Mouse (Mus musculus) brain, embryonic 18.5 days (tissue): ENCODE measurements at regions not wholly inside any gene's neighbourhood (a gene's known extent, or its start where the extent isn't known, plus 50 kb on each side); places are given as distances from the start of the nearest gene placed in this dataset.

Experiments used
- DNase-seq: peaks from one replicate; pipeline ENCODE4 v3.0.0-alpha.2; 2012; ENCODE audit warnings: low read depth, low spot score

DNA sequence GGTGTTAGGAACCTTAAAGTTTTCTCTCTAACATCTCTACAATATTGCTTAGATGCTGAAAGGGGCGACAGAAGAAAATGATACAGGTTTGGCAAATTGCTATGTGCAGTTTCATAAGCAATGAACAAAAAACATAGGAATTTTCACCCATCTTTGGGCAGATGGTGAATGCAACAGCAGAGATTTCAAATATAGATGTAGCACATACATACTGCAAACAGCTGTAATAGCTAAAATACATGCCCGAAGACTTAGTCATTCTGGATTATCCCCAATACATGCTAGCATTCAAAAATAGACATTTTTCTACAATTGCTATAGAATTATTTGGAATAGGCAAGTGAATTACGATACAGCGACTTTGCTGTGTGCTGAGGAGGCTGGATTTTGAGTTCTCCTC is 544.1 kb downstream of the D3Ertd751e start:
- DNase-seq, result no peak

DNA sequence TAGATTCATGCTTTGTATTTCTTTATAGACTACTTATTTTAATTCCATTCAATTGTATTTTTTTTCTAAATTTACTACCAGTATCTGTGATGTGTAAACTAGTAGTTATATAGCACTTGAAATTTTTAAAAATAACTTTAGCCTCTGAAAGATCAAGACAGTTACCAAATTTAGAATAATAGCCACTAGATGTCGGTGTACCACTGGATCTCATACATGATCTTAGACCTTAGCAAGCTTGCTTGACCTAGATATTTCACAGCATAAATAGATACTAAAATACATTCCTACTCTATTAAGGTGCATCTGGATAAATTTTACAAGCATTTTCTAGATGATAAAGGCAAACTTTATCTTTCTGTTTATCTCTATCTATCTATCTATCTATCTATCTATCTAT is 570.0 kb downstream of the D3Ertd751e start:
- DNase-seq, result no peak

DNA sequence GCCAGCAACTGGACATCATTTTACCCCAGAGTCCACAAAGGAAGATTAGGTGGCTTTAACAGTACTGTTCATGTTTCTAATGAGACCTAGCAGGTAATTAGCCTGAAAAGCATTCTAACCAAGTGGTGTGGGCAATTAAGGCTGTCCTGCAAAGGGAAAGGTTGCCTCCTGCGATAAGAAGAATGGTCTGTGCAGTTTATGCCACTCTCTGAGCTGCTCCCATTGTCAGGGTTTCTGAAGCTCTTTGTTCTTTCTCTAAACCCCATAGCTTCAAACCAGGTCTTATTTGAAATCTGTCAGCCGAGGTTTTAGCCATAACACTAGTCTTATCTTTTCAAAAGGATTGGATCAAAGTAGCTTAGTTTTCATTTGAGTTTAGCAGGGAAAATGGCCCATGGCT is 585.3 kb downstream of the D3Ertd751e start:
- no peak for DNase-seq

DNA sequence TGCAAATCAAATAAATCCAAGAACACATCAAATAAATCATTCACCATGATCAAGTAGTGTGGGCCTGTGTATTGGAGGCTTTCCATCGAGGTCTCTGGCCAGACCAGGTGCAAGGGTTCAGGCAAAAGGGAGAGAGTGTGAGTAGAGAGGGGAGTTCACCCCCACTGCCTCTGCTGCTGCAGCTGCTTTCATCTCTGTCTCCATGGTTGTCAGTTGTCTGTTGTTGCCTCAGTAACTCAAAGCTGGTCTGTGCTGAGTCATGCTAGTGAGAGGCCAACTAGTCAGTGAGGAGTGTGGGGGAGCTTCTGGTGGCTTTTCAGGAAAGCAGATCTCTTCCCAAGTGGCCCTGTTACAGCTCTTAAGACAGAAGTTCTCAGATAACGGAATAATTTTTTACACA is 600.4 kb downstream of the D3Ertd751e start:
- DNase-seq, result no peak

DNA sequence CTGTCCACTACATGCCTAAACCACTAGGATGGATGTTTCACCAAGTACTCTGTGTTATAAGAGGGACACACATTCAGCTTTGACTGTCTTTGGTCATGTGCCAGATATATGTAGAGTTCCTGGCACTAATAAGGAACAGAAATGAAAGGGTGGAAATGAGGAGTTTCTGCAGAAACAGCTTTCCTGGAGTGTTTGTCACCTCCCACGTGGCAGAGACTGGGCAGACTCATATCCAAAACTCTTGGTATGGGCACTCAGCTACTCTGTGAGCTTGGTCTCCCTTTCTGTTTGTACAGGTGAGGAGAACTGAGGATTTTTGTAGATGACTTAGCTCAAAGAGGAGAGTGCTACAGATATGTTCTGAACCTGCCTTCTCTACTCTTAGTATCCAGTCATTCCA is 634.4 kb downstream of the D3Ertd751e start:
- DNase-seq, result no peak

DNA sequence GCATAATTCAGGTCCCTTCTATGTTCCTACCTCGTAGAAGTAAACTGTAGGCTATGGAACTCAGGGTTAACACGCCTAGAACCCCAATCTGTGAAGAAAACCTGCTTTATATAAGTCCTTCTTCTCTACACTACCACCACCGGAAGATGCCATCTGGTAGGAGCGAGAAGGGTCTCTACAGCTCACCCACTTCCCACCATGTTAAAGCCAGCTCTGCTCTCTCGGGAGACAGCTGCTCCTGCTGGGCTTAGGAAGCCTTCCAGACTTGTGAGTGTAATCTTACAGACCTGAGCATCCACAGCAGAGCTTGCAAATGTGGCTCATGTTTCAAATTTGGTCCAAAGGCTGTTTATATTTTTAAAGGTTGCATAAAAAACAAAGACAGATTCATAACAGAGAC is 639.7 kb downstream of the D3Ertd751e start:
- DNase-seq, result no peak

DNA sequence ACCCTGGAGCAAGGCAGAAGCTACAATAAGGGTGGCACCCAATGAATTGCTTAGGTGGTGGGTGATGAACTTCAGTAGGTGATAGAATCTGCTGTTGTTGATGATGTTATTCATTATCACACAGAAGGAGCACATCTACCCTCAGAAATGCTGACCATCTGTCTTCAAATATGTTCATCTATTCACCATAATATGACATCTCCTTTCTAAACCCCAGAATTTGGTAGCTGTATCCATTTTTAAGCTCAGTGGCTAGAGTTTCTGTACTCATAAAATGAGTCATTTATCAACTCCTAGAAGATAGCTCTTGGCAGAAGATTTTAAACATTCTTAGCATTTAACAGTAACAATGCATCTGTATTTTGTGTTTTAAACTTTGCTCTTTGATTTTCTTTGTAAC is 660.3 kb downstream of the D3Ertd751e start:
- DNase-seq, result no peak

DNA sequence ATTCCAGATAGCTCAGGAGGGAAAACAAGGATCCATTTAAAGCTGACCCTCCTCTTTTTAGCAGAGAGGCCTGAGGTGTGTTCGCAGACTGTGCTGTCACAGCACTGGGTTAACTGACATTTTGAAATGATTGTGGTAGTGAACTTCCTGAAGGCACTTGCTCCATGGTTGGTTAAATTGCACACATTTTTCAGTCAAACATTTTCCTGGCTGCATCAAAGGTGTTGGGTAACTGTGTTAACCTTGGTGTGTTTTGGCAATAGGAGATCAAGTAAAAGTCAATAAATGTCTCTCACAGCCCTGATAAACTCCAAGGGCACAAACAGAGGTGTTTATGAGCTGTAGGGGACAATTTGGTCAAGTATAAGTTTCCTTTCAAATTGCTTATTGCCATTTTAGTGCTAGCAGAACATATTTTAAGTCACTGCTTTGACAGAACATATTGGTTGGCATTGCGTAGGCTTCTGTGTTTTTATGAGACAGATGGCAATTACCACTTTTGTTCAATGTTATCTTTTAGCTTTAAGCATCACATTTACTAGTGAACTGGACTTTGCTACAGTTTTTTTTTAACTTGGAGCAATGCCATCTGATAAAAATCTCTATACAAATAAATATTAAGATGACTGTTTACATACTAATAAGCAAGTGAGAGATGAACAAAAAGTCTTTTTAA is 666.7 kb downstream of the D3Ertd751e start:
- DNase-seq, result peak; percentile 43

DNA sequence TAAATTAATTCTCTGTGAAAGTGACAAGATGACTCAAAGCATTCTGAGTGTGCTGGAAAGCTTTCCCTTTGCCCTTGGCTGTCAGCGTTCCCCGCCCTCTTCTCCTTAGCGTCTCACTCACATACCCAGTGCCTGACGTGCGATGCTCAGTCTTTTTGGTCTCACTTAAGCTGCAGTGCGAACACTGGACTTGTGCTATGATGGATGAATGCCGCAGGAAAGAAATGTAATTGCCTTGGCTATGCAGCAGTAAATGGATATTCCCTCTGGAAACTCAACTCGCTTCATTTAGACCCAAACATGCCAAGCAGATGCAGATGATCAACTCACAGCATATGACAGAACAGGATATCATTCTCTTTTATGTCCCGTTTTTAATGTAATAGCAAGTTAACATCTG is 685.0 kb downstream of the D3Ertd751e start:
- DNase-seq, result no peak

DNA sequence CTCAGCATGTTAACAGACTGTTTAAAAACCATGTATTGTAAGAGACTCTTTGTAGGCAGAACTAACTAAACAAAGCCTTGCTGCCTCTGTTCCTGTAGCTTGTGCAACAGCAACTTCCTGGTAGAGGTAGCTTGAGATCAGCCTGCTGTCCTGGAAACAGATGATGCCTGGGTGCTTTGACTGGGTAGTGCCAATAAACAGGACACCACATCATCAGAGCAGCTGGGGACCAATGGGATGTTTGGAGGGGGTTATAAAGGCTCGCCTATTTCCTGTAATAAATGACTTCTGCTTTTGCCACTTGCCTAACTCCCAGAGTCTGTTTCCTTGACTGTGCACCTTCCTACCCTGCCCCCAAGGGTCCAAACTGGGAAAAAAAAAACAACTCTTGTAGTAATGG is 707.2 kb downstream of the D3Ertd751e start:
- no peak for DNase-seq

DNA sequence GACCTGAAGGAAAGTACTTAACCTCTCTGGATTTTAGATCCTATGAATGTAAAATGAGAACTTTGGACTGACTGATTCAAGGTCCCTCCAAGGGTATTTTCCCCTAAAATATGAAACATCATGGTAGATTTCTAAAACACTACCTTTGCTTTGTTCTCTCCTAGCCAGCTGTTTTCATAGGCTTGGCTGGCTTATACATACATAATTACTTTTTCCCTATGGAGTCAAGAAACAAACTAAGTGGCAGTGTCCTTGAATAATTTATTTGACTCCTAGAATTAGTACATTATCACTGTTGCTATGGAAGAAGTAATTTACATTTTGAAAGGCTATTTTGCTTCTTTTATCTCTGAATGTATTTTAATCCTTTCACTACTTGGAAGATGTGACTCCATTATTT is 721.9 kb downstream of the D3Ertd751e start:
- DNase-seq, result no peak

DNA sequence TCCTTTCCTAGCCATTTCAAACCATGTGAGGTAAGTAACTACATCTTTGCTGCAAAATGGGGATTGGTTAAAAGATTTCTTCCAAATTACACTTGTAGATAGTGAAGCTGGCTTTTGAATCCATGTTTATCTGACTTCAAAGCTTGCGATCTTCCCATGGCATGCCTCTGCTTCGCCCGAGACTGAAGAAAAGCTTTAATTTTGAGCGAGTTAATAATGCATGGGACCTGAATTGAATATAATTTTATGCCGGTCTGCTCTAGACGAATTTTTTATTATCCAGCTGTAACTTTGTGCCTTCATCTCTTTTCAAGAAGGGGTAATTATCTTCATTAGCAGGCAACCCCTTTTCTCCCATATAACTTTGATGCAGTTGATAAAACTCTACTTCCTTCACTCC is 724.7 kb downstream of the D3Ertd751e start:
- DNase-seq, result no peak

DNA sequence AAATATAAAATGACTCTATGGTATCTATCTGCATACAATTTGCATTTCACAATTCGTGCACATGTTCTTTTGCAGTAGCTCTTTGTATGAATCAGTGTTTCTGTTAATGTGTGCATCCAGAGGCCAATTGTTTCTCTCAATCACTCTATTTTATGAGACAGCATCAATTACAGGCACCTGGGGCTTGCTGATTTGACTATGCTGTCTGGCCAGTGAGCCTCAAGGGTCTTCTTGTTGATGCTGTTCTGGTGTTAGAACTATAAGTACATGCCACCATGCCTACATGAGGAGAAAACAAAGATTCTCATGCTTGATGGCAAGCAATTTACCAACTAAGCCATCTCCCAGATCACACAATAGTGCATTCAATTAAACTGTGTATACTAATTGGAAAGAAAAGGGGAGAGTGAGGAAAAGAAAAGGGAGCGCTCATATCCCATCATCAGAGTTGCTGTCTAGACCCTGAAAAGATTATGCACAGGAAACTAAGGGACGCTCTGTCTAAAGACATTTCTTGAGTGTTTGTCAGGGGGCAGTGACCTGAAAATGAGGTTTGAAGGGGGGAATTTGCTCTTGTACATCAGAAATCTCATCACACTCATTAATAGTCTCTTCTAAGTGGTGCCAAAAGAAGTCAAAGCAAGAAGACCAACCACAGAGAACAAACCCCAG is 772.6 kb downstream of the D3Ertd751e start:
- no peak for DNase-seq

DNA sequence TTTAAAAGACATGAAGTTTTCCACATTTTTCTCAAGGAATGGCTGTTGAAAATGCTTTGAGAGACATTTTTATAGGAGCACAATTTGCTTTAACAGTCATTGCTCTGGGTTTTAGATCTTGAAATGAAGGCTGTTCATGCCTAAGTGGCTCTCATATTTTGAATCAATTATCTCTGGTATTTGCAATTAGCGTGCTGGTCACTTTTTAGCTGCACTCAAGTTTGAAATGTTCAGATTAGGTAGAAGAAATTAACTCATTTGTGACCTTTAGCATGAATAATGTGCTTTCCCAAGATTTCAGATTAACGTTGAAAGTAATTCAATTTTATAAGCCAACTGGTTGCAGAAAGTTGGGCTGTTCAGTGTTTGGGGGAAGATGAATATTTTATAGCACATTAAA is 773.9 kb downstream of the D3Ertd751e start:
- no peak for DNase-seq

DNA sequence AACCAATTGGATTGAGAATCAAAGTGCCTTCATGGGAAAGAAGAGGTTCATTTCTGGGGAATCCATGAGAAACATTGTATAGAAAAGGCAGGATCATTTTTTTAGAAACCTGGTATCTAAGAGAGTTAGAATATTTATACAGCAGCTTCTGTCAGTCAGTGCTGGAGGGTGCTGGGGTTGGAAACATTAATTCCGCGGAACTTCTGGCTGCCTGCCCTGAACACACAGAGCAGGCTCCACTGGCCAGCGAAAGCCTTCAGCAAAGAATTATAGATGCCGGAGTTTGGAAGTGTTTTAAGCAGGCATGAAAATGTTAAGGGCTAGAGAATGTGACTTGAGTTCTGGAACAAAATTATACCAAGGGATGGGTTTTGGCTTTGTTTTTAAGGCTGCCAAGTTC is 789.0 kb downstream of the D3Ertd751e start:
- no peak for DNase-seq

DNA sequence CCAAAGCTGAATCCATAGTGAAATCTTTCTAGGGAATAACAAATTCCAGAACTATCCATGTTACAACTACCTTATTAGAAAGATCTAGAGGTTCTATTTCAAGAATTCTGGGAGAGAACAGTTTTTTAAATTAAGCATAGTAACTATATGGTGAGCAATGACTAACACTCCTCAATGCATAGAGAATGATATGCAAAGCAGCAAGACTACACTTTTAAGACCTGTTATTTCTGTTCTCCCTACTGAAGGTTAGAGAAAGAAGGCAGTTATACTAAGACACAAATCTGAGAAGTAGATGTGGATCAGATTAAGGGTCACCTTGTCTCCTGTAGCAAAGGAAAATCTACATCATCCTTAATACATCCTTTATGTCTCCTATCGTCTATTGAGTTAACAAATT is 824.3 kb downstream of the D3Ertd751e start:
- no peak for DNase-seq

DNA sequence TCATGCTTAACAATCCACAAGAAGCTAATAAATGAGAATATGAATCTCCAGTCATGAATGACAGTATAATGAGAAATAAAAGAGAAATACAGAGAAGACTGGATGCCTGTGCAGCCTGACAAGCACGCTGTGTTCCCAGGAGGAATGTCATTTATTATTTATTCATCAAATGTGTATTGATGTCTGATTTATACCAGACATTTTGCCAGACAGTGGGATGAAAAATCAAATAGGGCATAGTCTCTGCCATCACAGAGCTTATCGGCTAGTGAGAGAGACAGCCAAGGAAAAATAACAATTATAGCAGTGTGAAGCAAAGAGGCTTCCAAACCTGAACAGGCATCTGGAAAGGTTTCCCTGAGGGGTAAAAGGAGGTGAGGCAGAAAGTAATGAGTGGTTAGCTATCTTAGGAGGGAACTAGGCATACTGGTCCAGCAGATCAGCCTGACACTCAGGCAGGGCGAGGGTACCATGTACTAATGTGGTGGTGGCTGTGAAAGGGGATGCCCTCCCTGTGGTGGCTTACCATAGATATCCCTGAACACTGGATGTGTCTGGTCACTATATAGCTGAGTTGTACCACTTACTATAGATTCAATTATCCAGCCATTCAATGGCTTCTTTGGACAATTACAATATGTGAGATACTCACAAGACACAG is 828.1 kb downstream of the D3Ertd751e start:
- no peak for DNase-seq

DNA sequence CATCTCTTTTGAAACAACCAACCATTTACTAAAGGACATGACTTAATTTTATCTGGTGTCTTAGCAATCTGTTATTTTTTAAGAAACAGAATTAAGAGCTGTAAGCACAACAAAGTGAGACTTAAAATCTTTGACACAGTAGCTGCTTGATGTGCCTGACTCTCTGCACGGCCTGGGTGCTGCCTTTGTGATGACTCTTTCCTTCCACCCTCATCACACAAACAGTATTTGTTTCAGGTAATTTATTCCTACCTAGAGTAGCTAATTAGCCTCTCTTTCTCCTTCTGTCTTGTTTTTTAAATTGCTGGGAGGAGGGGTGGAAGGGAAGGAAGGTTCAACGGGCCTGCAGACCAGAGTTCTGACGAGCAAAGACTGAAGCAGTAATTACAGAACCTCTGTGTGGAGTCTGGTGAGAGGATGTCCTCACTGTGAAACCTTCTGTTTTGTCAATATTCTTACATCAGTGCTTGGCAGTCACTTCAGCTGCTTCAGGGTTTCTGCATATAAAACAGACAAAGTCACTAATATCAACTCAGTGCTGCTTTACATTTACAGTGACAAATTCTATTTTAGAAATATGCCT is 829.6 kb downstream of the D3Ertd751e start:
- no peak for DNase-seq

DNA sequence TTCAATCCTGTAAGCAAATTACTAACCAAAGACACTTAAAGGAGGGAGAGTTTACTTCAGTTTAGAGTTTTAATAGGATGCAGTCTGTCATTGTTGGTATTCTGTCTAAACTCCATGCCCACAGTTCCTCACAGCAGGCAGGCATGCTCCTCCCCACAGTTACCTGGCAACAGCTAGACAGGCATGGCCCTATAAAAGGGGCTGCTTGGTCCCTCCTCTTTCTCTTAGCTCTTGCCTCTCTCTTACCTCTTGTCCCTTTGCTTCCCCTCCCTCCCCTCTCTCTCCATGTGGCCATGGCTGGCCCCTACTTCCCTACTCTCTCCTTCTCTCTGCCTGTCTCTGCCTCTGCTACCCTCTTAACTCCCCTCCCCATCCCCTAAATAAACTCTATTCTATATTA is 830.7 kb downstream of the D3Ertd751e start:
- no peak for DNase-seq

DNA sequence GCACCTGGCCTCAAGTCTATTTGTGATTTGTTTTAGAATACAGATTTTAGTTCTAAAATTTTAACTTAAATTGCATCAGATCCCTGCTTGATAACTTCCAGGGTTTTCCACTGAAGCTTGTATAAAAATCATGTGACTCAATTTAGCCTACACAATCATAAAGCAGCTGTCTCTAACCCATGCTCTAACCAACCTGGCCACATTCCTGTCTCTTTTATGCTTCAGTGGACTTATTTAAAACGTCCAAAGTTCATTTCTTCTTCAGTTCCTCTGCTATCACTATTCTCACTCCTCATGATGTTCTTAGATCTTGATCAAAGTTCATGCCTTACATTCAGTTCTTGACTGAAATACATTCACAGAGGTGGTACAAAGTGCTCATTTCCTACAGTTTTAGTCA is 839.9 kb downstream of the D3Ertd751e start:
- no peak for DNase-seq

DNA sequence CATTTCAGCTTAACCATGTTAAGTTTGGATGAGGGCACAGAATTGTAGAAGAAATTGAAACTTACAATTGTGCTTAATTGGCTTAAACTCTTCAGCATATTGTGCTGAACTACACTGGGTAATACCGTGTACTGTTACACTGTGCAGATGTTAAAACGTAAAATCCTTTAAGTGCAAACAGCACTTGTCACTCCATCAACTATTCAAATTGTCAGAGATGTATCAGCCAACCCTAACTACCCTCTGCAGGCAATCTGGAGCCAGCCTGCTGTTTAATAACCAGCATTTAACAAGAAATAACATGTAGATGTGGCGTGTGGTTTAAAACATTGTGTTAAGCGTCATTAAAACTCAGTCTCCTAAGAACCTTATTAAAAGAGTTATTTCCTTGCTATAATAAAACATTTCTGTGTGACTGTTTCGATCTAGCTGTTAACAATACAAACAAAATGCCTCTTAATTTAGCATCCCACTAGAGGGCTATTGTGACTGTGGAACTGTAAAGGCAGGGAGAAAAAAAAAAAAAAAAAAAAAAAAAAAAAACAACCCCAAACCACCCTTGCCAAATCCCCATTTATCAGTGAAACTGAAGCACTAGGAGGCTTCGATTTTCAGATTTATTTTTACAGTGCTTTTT is 845.0 kb downstream of the D3Ertd751e start:
- no peak for DNase-seq

DNA sequence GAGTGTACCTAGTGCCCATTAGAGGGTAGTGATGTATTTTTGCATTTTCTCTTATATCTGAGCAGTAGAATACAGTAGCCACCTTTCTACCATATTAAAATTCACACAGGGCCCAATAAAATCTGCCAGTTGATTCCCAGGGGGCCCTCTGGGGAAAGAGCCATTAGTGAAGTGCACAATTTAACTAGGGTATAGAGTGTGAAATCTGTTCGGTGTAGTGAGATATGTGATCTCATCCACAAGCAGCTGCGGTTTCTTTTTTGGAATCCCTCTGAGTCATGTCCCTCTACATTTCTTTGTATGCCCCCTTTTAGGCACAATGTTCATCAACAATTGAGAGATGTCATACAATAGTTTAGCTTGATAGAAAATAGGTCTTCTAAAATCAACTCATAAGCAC is 847.1 kb downstream of the D3Ertd751e start:
- DNase-seq, result no peak
